Mouse (Mus musculus): ENCODE measurements around the gene Ifi35. TPM values are rescaled to one million over a fixed set of nuclear protein-coding genes. Genes with fewer than 3 reads are reported as not detected.
"Not testable (repeated sequence)": the region's sequence is repeated elsewhere in the genome, so short reads cannot be mapped to it uniquely, and the experiment has no call there.

Ifi35 gene
- total RNA-seq, 2 experiments from 2014 or later = 30.0 to 30.3 TPM

GRCm38 (mm10) chr11:101446860-101447259 is 1.3 kb upstream of the Ifi35 start:
- DNase-seq (ENCODE audit: low spot score in 2 of 2) = not testable (repeated sequence)

GRCm38 (mm10) chr11:101447786-101448185 is 421 bp upstream of the Ifi35 start:
- DNase-seq (ENCODE audit: low spot score in 2 of 2) = no peak

- DNase-seq (ENCODE audit: low spot score in 2 of 2) = no peak
These were observed 692 bp downstream of the Ifi35 start for GRCm38 (mm10) chr11:101448899-101449298.

GRCm38 (mm10) chr11:101449596-101449995 is 1.4 kb downstream of the Ifi35 start:
- not testable (repeated sequence) for DNase-seq (ENCODE audit: low spot score in 2 of 2)

GRCm38 (mm10) chr11:101450394-101450793 is 2.2 kb downstream of the Ifi35 start:
- no peak for DNase-seq (ENCODE audit: low spot score in 2 of 2)

GRCm38 (mm10) chr11:101451536-101451935 is 3.3 kb downstream of the Ifi35 start:
- DNase-seq (ENCODE audit: low spot score in 2 of 2) = no peak

- DNase-seq (ENCODE audit: low spot score in 2 of 2) = no peak
These were observed 4.0 kb downstream of the Ifi35 start for GRCm38 (mm10) chr11:101452093-101452774.

- no peak for DNase-seq (ENCODE audit: low spot score in 2 of 2)
These were observed 6.5 kb downstream of the Ifi35 start for GRCm38 (mm10) chr11:101454702-101455101.

- no peak for DNase-seq (ENCODE audit: low spot score in 2 of 2)
These were observed 7.4 kb downstream of the Ifi35 start for GRCm38 (mm10) chr11:101455627-101456026.

- no peak for DNase-seq (ENCODE audit: low spot score in 2 of 2)
These were observed 9.4 kb downstream of the Ifi35 start for GRCm38 (mm10) chr11:101457631-101458030.

GRCm38 (mm10) chr11:101458217-101458616 is 10.0 kb downstream of the Ifi35 start:
- no peak for DNase-seq (ENCODE audit: low spot score in 2 of 2)

- no peak for DNase-seq (ENCODE audit: low spot score in 2 of 2)
These were observed 11.5 kb downstream of the Ifi35 start for GRCm38 (mm10) chr11:101459716-101460115.

- DNase-seq (ENCODE audit: low spot score in 2 of 2) = no peak
These were observed 12.1 kb downstream of the Ifi35 start for GRCm38 (mm10) chr11:101460321-101460720.

GRCm38 (mm10) chr11:101462141-101462540 is 13.9 kb downstream of the Ifi35 start:
- DNase-seq (ENCODE audit: low spot score in 2 of 2) = no peak

GRCm38 (mm10) chr11:101462583-101463440 is 14.6 kb downstream of the Ifi35 start:
- DNase-seq (ENCODE audit: low spot score in 2 of 2) = no peak

- DNase-seq (ENCODE audit: low spot score in 2 of 2) = no peak
These were observed 16.2 kb downstream of the Ifi35 start, which contains the start of gene Rnd2 for GRCm38 (mm10) chr11:101464211-101465100. Rnd2 (plus strand) TSS chr11:101464999.

- DNase-seq (ENCODE audit: low spot score in 2 of 2) = peak in 1 of 2 experiments; percentile 48
These were observed 17.1 kb downstream of the Ifi35 start for GRCm38 (mm10) chr11:101465101-101465868.

GRCm38 (mm10) chr11:101465869-101466551 is 17.8 kb downstream of the Ifi35 start, which contains the start of gene Vat1:
Vat1 (minus strand) TSS chr11:101466230.
- DNase-seq (ENCODE audit: low spot score in 2 of 2) = peak; percentile 41 to 53

GRCm38 (mm10) chr11:101466552-101466950 is 18.3 kb downstream of the Ifi35 start:
- DNase-seq (ENCODE audit: low spot score in 2 of 2) = not testable (repeated sequence)
